Mouse (Mus musculus) stomach, embryonic 15.5 days (tissue): ENCODE results near the gene Agps. TPM values are rescaled to one million over a fixed set of nuclear protein-coding genes. Genes with fewer than 3 reads are reported as not detected.
A peak's percentile ranks its signal among the peaks of the same experiment; 100 is the strongest.

Source experiments
- ATAC-seq: fragments of 200-750 bp; cut with Nextera tagmentation; 2 replicates; pipeline ENCODE4 v1.8.0; 2017; ENCODE audit warnings: low read depth, moderate number of reproducible peaks, moderate TSS enrichment; ENCODE audit not compliant: insufficient read depth, low FRiP score
- H3K27ac ChIP-seq: fragments of 300-500 bp; sonication (generic); 2 replicates; pipeline ENCODE4 v1.5.1; 2015; ENCODE audit warnings: mild to moderate bottlenecking, inconsistent platforms
- H3K27me3 ChIP-seq: fragments of 300-500 bp; sonication (generic); replicated peaks from 2 replicates; pipeline ENCODE4 v1.6.1; 2015; ENCODE audit warnings: inconsistent platforms
- H3K36me3 ChIP-seq: fragments of 300-500 bp; sonication (generic); 2 replicates; pipeline ENCODE4 v1.6.1; 2015; ENCODE audit warnings: inconsistent platforms
- H3K4me1 ChIP-seq: fragments of 300-500 bp; sonication (generic); 2 replicates; pipeline ENCODE4 v1.6.1; 2015; ENCODE audit warnings: inconsistent platforms
- H3K4me2 ChIP-seq: fragments of 300-500 bp; sonication (generic); 2 replicates; pipeline ENCODE4 v1.6.1; 2015; ENCODE audit warnings: mild to moderate bottlenecking, inconsistent platforms
- H3K4me3 ChIP-seq: fragments of 300-500 bp; sonication (generic); replicated peaks from 2 replicates; pipeline ENCODE4 v1.5.1; 2015; ENCODE audit warnings: inconsistent platforms
- H3K9ac ChIP-seq: fragments of 300-500 bp; sonication (generic); 2 replicates; pipeline ENCODE4 v1.6.1; 2015; ENCODE audit warnings: inconsistent platforms
- H3K9me3 ChIP-seq: fragments of 300-500 bp; sonication (generic); 2 replicates; pipeline ENCODE4 v1.6.1; 2016; ENCODE audit warnings: inconsistent platforms
- WGBS: fragments of 180-500 bp; shearing (Covaris S2); methylation state at CpG from one replicate; pipeline ENCODE4 v1.1.7; 2015; 5-methylcytosine and 5-hydroxymethylcytosine counted together
- polyA plus RNA-seq: library from polyadenylated mRNA; unstranded; fragments of >200 nt; fragmentation: Nextera tagmentation; extraction: Ambion mirVana; gene quantifications from 2 replicates; pipeline ENCODE4 v1.2.1, GENCODE M21; 2015

Gene Agps
- polyA plus RNA-seq, 1 experiment from 2014 or later, result 29.8 TPM

DNA sequence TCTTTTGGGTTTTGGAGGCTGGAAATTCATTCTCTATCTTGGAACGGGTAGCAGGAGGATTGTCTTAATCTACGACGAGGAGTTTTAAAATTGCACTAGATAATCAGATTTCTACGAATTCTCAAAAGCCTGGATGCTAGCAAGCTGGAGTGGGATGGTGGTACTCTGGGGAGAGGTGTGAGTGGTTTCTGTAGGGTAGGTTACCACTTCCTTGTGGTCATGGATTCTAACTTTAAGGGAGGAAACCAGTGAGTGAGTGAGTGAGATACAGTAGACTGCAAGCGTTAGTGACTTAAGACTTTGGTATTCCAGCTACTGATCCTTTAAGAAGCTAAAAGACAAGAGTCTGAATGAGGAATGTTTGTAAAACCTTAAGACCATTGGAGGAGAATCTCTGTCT lies 804 bp downstream of the Agps start:
- no peak for ATAC-seq
- peak overlapping the region; percentile 88 for H3K4me3 ChIP-seq
- H3K4me1 ChIP-seq, result peaks cover 14% of the 10 kb centered on the region
- no peaks in the 10 kb centered on the region for H3K9me3 ChIP-seq
- WGBS, result 2% methylated on average over 5 of the region's 5 CpGs
- no peaks in the 10 kb centered on the region for H3K27me3 ChIP-seq
- H3K27ac ChIP-seq, result peak overlapping the region; percentile 80; the same call in 1 of the 2 replicates
- H3K36me3 ChIP-seq, result no peaks in the 10 kb centered on the region
- H3K4me2 ChIP-seq, result peak overlapping the region; percentile 76
- H3K9ac ChIP-seq, result peak overlapping the region; percentile 71; the same call in 1 of the 2 replicates

DNA sequence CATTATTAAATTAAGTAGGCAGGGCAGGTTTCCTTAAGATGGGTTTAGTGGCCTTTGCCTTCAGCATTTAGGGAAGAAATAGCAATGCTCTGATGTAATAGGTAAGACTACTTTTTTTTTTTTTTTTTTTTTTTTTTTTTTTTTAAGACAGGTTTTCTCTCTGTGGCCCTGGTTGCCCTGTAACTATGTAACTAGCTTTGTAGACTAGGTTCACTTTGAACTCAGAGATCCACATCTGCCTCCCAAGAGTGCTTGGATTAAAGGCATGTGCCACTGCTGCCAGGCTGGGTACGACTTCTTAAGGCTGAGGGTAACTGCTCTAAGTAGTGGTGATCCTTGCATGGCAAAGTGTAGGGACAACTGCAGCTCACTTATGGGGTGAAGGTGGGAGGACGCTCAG lies 2.5 kb downstream of the Agps start:
- no peak overlapping the region for H3K27ac ChIP-seq
- no peaks in the 10 kb centered on the region for H3K27me3 ChIP-seq
- no peak overlapping the region for H3K4me3 ChIP-seq
- H3K4me1 ChIP-seq, result peaks cover 14% of the 10 kb centered on the region
- no peaks in the 10 kb centered on the region for H3K36me3 ChIP-seq
- WGBS, result 84% methylated on average over 2 of the region's 2 CpGs
- no peak overlapping the region for H3K4me2 ChIP-seq
- no peaks in the 10 kb centered on the region for H3K9me3 ChIP-seq
- no peak for ATAC-seq
- H3K9ac ChIP-seq, result no peak overlapping the region

DNA sequence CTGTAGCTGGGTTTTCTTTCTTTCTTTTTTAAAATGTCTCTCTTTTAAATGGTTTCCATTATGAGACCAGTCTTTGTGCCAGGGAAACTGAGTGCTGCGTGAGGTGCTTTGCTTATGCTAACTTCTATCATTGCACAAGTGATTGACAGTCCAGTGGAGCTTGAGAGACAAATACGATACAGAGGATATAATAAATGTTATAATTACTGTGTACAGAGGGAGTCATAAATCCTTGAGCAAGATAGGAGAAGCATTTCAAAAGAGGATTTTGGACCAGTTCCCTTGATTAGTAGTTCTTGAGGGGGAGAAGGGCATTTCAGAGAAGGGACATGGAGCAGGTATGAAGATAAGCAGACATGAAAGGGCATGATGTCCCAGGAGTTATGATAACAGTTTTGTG lies 10.3 kb downstream of the Agps start:
- Histone ChIP-seq H3K27ac (no peak overlapping the region), H3K4me2 (no peak overlapping the region), H3K27me3 (no peaks in the 10 kb centered on the region), H3K9me3 (no peaks in the 10 kb centered on the region), H3K4me1 (no peaks in the 10 kb centered on the region), H3K9ac (no peak overlapping the region), H3K4me3 (no peak overlapping the region), H3K36me3 (no peaks in the 10 kb centered on the region)
- no peak for ATAC-seq
- WGBS, result 71% methylated on average over 2 of the region's 2 CpGs

DNA sequence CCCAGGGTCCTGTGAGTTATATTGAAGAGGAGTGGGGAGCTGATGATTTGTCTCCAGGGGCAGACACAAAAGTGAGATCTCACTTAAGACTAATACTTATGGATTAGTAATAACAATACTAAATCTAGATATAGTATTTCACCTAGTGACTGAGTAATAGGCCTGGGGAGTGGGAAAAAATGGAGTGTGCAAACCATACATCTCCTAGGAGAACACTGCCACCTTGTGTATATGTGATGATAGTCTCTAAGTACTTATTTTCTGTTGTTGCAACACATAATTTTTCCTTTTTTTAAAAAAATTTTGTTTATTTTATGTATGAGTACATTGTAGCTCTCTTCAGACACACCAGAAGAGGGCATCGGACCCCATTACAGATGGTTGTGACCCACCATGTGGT lies 15.7 kb downstream of the Agps start:
- Histone ChIP-seq H3K9ac (no peak overlapping the region), H3K27ac (no peak overlapping the region), H3K9me3 (no peaks in the 10 kb centered on the region), H3K27me3 (no peaks in the 10 kb centered on the region), H3K36me3 (no peaks in the 10 kb centered on the region), H3K4me3 (no peak overlapping the region), H3K4me2 (no peak overlapping the region), H3K4me1 (0 out of 2 replicates have a peak, but pooled peaks cover 3% of the 10 kb centered on the region)
- 100% methylated on average over 1 of the region's 1 CpGs for WGBS
- no peak for ATAC-seq

DNA sequence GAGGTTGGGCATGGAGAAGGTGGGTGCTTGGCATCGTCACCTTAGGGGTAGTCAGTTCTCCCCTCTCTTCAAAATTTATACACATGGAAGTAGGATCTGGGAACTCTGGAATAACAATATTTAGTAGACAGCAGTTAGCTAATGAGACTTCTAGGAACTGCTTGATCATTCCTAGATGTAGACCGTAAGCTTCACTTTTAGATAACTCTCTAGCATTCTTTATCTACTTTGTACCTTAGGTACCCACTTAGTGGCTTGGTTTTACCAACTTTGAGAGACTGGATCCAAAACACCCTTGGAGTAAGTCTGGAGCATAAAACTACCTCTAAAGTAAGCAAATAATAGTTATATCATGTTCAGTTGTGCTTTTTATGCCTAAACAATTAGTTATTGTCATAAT lies 20.5 kb downstream of the Agps start:
- WGBS, result 90% methylated on average over 2 of the region's 2 CpGs
- ATAC-seq, result no peak
- Histone ChIP-seq H3K27me3 (no peaks in the 10 kb centered on the region), H3K4me1 (0 out of 2 replicates have a peak, but pooled peaks cover 3% of the 10 kb centered on the region), H3K4me3 (no peak overlapping the region), H3K4me2 (no peak overlapping the region), H3K9ac (no peak overlapping the region), H3K27ac (no peak overlapping the region), H3K9me3 (no peaks in the 10 kb centered on the region), H3K36me3 (no peaks in the 10 kb centered on the region)

DNA sequence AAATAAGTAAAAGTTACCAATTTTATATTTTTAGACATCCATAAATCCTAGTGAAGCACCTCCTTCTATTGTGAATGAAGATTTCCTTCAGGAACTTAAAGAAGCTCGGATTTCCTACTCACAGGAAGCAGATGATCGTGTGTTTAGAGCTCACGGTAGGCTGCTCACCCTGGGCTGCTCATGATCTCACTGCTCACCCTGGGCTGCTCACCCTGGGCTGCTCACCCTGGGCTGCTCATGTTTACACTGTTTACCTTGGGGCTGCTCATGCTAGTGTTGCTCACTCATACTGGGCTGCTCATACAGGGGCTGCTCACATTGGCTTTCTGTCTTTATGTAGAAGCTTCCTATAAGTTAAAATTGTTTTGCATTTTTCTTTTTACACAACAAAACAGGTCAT lies 22.2 kb downstream of the Agps start:
- 0 out of 2 replicates have a peak, but pooled peaks cover 3% of the 10 kb centered on the region for H3K4me1 ChIP-seq
- ATAC-seq, result no peak
- H3K27ac ChIP-seq, result no peak overlapping the region
- H3K4me2 ChIP-seq, result no peak overlapping the region
- H3K27me3 ChIP-seq, result no peaks in the 10 kb centered on the region
- H3K9me3 ChIP-seq, result no peaks in the 10 kb centered on the region
- 0 out of 2 replicates have a peak, but pooled peaks cover 3% of the 10 kb centered on the region for H3K36me3 ChIP-seq
- H3K4me3 ChIP-seq, result no peak overlapping the region
- no peak overlapping the region for H3K9ac ChIP-seq
- WGBS, result 49% methylated on average over 3 of the region's 3 CpGs

DNA sequence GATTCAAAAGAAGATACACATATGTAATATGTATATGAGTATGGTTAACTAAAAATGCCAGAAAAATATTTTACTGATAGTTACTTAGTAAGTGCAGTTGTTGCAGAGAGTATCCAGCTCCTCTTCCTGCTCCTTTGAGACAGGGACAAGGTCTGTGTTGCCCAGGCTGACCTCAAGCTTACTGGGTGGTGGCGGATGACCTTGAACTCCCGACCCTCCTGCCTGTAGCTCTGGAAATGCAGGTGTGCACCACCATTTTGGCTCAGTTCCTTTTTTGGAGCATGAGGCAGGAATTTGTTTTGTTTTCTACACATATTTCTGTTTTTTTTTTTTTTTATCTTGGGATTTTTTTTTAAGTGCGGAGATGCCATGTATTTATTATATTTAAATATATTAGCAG lies 29.1 kb downstream of the Agps start:
- H3K4me3 ChIP-seq, result no peak overlapping the region
- 0 out of 2 replicates have a peak, but pooled peaks cover 5% of the 10 kb centered on the region for H3K36me3 ChIP-seq
- no peaks in the 10 kb centered on the region for H3K27me3 ChIP-seq
- H3K9ac ChIP-seq, result no peak overlapping the region
- H3K9me3 ChIP-seq, result no peaks in the 10 kb centered on the region
- no peak for ATAC-seq
- no peaks in the 10 kb centered on the region for H3K4me1 ChIP-seq
- no peak overlapping the region for H3K27ac ChIP-seq
- H3K4me2 ChIP-seq, result no peak overlapping the region
- WGBS, result 96% methylated on average over 3 of the region's 3 CpGs

DNA sequence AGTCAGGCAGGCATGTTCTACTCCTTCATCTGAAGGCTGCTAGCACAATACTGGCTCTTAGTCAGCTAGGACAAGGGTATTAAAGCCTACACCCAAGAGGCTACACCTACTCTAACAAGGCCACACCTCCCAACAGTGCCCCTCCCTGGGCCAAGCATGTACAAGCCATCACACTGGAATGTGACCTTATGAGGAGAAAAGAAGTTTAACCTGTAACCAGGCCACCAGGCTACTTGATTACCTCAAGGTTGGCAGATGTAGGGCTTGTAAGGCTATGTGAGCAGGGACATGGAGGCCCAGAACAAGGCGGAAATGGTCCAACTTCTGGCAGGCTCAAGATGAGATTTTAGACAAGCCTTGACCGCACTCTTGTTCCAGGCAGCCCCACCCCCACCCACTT lies 37.6 kb downstream of the Agps start:
- no peaks in the 10 kb centered on the region for H3K27me3 ChIP-seq
- no peaks in the 10 kb centered on the region for H3K4me1 ChIP-seq
- no peak overlapping the region for H3K27ac ChIP-seq
- 93% methylated on average over 2 of the region's 2 CpGs for WGBS
- no peak overlapping the region for H3K4me3 ChIP-seq
- H3K9me3 ChIP-seq, result no peaks in the 10 kb centered on the region
- H3K4me2 ChIP-seq, result no peak overlapping the region
- H3K9ac ChIP-seq, result no peak overlapping the region
- H3K36me3 ChIP-seq, result no peaks in the 10 kb centered on the region
- ATAC-seq, result peak; percentile 43; the same call in 1 of the 2 replicates

DNA sequence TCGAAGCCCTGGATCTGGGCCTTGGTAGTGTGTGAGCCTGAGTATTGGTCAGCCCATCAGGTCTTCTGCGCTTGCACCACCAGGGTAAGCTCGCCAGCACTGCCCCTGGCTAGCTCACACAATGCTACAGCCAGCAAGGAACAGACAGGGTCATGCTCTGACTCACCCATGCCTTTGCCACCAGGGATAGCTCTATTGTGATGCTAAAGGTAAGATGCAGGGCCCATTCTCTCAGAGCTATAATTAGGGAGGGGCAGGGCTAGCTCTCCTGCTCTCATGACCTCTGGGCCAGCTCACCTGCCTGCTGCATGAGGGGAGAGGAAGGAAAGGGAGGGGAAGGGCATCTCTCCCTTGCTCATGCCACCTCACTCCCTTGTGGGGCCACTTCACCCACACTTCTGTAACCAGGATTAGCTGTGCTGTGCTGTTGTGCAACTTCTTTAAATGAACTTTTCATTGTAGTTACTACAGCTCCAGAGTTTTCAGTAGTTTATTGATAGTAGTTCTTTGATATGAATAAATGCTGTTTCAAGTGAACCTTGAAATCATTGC lies 42.1 kb downstream of the Agps start:
- WGBS, result 83% methylated on average over 3 of the region's 3 CpGs
- Histone ChIP-seq H3K4me1 (no peaks in the 10 kb centered on the region), H3K27me3 (no peaks in the 10 kb centered on the region), H3K9ac (no peak overlapping the region), H3K4me3 (no peak overlapping the region), H3K9me3 (no peaks in the 10 kb centered on the region), H3K4me2 (no peak overlapping the region), H3K27ac (no peak overlapping the region), H3K36me3 (no peaks in the 10 kb centered on the region)
- ATAC-seq, result no peak

DNA sequence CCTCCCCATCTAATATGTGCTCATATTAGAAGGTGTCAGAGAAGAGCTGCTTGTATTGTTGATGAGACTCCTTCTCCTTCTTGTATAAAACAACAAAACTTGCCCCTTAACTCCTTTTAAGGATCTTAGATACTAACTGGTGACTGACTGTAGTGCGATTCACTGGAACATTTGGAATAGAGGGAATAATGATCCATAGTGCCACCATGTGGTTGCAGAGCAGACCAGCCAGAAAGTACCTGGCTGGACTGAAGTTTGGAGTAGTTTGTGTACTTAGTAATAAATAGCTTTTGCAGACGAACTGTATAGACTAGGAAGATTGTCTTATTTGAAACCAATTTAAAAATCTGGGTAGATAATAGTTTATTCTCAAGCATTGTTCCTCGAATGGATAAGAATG lies 47.8 kb downstream of the Agps start:
- H3K27ac ChIP-seq, result no peak overlapping the region
- H3K36me3 ChIP-seq, result no peaks in the 10 kb centered on the region
- no peak overlapping the region for H3K4me2 ChIP-seq
- no peaks in the 10 kb centered on the region for H3K9me3 ChIP-seq
- H3K27me3 ChIP-seq, result no peaks in the 10 kb centered on the region
- H3K4me1 ChIP-seq, result no peaks in the 10 kb centered on the region
- H3K4me3 ChIP-seq, result no peak overlapping the region
- 47% methylated on average over 3 of the region's 3 CpGs for WGBS
- no peak overlapping the region for H3K9ac ChIP-seq
- ATAC-seq, result no peak

DNA sequence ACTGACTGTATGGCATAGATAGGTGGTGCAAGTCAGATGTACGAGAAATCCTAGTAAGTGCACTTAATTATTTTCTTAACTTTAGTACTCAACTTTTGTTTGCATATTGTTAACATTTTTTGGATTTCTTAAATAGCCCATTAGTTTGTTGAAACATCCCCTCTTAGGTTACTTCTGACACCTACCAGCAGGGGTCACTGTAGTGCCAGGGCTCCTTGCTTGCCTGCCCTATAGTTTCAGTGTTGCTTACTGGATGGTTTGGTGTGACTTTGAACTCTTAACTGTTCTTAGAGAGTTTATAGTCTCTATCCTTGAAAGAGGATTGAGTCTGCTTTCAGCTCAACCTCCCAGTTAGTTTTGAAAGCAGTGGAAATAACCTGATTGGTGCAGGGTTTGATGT lies 51.6 kb downstream of the Agps start:
- ATAC-seq, result no peak

DNA sequence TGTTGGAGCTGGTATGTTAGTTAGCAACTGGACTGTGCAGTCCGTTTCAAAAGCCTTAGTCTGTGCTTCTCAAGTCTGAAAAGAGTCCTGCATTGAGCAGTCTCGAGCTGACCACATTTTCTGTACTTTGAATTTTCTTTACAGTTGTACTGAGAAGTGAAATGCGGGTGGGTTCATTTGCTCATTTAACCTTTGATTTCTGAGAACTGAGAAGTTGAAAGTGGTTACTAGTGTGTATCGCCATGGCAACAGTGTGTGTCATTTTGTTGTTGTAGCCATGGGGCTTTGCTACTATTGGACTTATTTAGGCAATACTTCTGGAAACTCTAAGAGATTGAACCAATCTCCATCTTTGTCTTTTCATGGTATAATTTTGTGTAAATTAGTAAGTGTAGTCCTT lies 60.0 kb downstream of the Agps start:
- Histone ChIP-seq H3K36me3 (0 out of 2 replicates have a peak, but pooled peaks cover 8% of the 10 kb centered on the region), H3K4me3 (no peak overlapping the region), H3K9ac (no peak overlapping the region), H3K27me3 (no peaks in the 10 kb centered on the region), H3K4me2 (no peak overlapping the region), H3K9me3 (no peaks in the 10 kb centered on the region), H3K27ac (no peak overlapping the region), H3K4me1 (no peaks in the 10 kb centered on the region)
- ATAC-seq, result no peak
- 82% methylated on average over 4 of the region's 4 CpGs for WGBS

More for the DNA sequence above, 51.6 kb downstream of the Agps start:
- no peaks in the 10 kb centered on the region for H3K9me3 ChIP-seq
- H3K36me3 ChIP-seq, result 0 out of 2 replicates have a peak, but pooled peaks cover 7% of the 10 kb centered on the region
- H3K4me1 ChIP-seq, result no peaks in the 10 kb centered on the region
- H3K27ac ChIP-seq, result no peak overlapping the region
- no peak overlapping the region for H3K4me2 ChIP-seq
- H3K27me3 ChIP-seq, result no peaks in the 10 kb centered on the region
- no peak overlapping the region for H3K4me3 ChIP-seq
- no peak overlapping the region for H3K9ac ChIP-seq
- WGBS, result 31% methylated on average over 1 of the region's 1 CpGs

DNA sequence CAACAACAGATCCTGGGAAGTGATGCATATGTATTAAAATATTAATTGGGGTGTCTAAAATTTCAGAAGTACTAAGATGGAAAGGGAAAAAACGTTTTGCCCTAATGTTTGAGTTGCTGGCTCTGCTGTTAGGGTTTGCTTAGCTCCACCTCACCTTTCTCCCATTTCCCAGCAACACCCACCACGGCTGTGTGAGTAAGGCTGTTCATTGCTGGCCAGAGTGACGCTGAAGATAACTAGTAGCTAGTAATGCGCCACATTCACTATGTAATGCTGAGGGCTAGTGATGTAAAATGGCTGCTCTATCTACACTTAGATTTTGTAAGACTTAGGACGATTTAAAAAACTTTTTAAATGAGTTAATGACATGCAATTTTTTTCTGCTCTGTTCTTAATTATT lies 63.7 kb downstream of the Agps start:
- Histone ChIP-seq H3K4me2 (no peak overlapping the region), H3K36me3 (peaks cover 4% of the 10 kb centered on the region; the same call in 1 of the 2 replicates), H3K4me1 (no peaks in the 10 kb centered on the region), H3K27ac (no peak overlapping the region), H3K27me3 (no peaks in the 10 kb centered on the region), H3K4me3 (no peak overlapping the region), H3K9me3 (no peaks in the 10 kb centered on the region), H3K9ac (no peak overlapping the region)
- WGBS, result 81% methylated on average over 5 of the region's 5 CpGs
- ATAC-seq, result no peak
